Mouse (Mus musculus) G1E (cell line): ENCODE measurements at regions not wholly inside any gene's neighbourhood (a gene's known extent, or its start where the extent isn't known, plus 50 kb on each side); places are given as distances from the start of the nearest gene placed in this dataset.

Experiments
- CTCF ChIP-seq: IDR thresholded peaks from 2 replicates; pipeline ENCODE4 v1.5.1; 2012; ENCODE audit warnings: low read depth, low read length, inconsistent platforms, mixed read lengths
- GATA1 ChIP-seq: IDR thresholded peaks from 2 replicates; pipeline ENCODE4 v1.6.1; 2012; ENCODE audit warnings: borderline replicate concordance, low read length, inconsistent platforms, mixed read lengths
- GATA2 ChIP-seq: IDR thresholded peaks from 2 replicates; pipeline ENCODE4 v1.6.1; 2012; ENCODE audit warnings: low read depth, low read length, inconsistent platforms, borderline replicate concordance
- POLR2AphosphoS5 ChIP-seq: IDR thresholded peaks from 2 replicates; pipeline ENCODE4 v1.6.1; 2012; ENCODE audit warnings: low read depth, low read length, inconsistent platforms; ENCODE audit not compliant: insufficient replicate concordance
- TAL1 ChIP-seq: conservative IDR thresholded peaks from 2 replicates; pipeline ENCODE4 v1.6.1; 2012; ENCODE audit warnings: low read depth, low read length, inconsistent platforms, mixed read lengths

GRCm38 (mm10) chr15:87940837-87941236 is 396.7 kb downstream of the Fam19a5 start:
- TF ChIP-seq CTCF, result no peak
- no peak for TF ChIP-seq TAL1
- no peak for TF ChIP-seq POLR2AphosphoS5
- no peak for TF ChIP-seq GATA1
- no peak for TF ChIP-seq GATA2
